Mouse (Mus musculus): ENCODE data around the gene Auts2. TPM values are rescaled to one million over a fixed set of nuclear protein-coding genes. Genes with fewer than 3 reads are reported as not detected.

Auts2 gene
- polyA plus RNA-seq, 1 experiment from 2014 or later, result 17.9 TPM

- Histone ChIP-seq H3K9ac (replicated peaks; ENCODE audit: low read length) (no peak overlapping the region), H3K4me3 (ENCODE audit: low read length) (no peak overlapping the region), H3K27me3 (ENCODE audit: insufficient read depth, low read length) (no peaks in the 10 kb centered on the region), H3K4me1 (ENCODE audit: insufficient read depth, low read length) (peaks cover 9% of the 10 kb centered on the region; the same call in 1 of the 2 replicates), H3K4me2 (replicated peaks; ENCODE audit: low read depth, low read length) (no peak overlapping the region), H3K9me3 (ENCODE audit: low read length) (no peaks in the 10 kb centered on the region), H3K36me3 (ENCODE audit: insufficient read depth, low read length) (no peaks in the 10 kb centered on the region), H3K27ac (ENCODE audit: low read length) (no peak overlapping the region)
- WGBS, result 28% methylated on average over 1 of the region's 1 CpGs
- no peak for ATAC-seq (ENCODE audit: low FRiP score, low TSS enrichment)
Measured at GRCm38 (mm10) chr5:132265015-132265414, 278.1 kb downstream of the Auts2 start.

DNA sequence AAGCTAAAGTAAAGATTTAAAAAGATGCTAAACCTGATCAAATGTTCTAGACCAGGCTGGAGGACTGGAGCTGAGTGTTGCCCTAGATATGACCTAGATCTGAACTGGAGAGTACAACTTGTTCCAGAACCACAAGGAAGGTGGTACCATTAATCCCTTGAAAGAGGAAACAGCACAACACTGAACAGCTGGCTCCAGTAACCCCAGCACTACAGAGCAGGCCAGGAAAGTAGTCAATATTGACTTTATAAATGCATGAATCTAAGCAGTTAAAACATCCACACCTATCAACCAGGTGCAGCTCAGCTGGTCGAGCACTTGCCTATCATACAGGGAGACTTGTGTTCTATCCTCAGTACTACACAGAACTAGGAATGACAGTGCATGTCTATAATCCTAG is 281.4 kb downstream of the Auts2 start:
- Histone ChIP-seq H3K27me3 (ENCODE audit: insufficient read depth, low read length) (no peaks in the 10 kb centered on the region), H3K4me2 (replicated peaks; ENCODE audit: low read depth, low read length) (no peak overlapping the region), H3K9ac (replicated peaks; ENCODE audit: low read length) (no peak overlapping the region), H3K4me3 (ENCODE audit: low read length) (no peak overlapping the region), H3K4me1 (ENCODE audit: insufficient read depth, low read length) (peaks cover 9% of the 10 kb centered on the region; the same call in 1 of the 2 replicates), H3K9me3 (ENCODE audit: low read length) (no peaks in the 10 kb centered on the region), H3K27ac (ENCODE audit: low read length) (no peak overlapping the region), H3K36me3 (ENCODE audit: insufficient read depth, low read length) (no peaks in the 10 kb centered on the region)
- no peak for ATAC-seq (ENCODE audit: low FRiP score, low TSS enrichment)
- WGBS, result 77% methylated on average over 1 of the region's 1 CpGs

DNA sequence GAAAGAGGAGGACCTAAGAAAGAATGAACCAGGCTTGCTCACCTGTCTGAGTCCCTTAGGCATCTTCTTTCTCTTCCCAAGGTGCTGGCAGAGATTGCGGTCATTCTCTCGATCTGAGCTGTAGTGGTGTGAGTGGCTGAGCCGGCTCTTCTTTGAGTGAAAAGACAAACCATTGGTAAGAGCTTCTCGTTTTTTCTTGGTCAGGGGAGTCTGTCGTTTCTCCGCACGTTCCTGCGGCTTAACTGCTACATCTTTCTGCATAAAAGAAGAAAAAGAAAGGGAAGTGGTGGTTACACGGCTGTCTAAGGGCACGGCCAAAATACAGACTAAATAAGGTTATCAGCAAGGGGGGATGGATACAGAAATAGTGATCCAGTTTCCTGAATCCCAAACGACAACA is 284.3 kb downstream of the Auts2 start:
- Histone ChIP-seq H3K36me3 (ENCODE audit: insufficient read depth, low read length) (no peaks in the 10 kb centered on the region), H3K9me3 (ENCODE audit: low read length) (no peaks in the 10 kb centered on the region), H3K4me1 (ENCODE audit: insufficient read depth, low read length) (peaks cover 7% of the 10 kb centered on the region), H3K27me3 (ENCODE audit: insufficient read depth, low read length) (no peaks in the 10 kb centered on the region), H3K4me2 (replicated peaks; ENCODE audit: low read depth, low read length) (no peak overlapping the region), H3K9ac (replicated peaks; ENCODE audit: low read length) (no peak overlapping the region), H3K4me3 (ENCODE audit: low read length) (no peak overlapping the region), H3K27ac (ENCODE audit: low read length) (no peak overlapping the region)
- 91% methylated on average over 11 of the region's 11 CpGs for WGBS
- ATAC-seq (ENCODE audit: low FRiP score, low TSS enrichment), result no peak

GRCm38 (mm10) chr5:132255579-132255978 is 287.6 kb downstream of the Auts2 start:
- no peaks in the 10 kb centered on the region for H3K36me3 ChIP-seq (ENCODE audit: insufficient read depth, low read length)
- H3K4me2 ChIP-seq (replicated peaks; ENCODE audit: low read depth, low read length), result no peak overlapping the region
- WGBS, result 36% methylated on average over 8 of the region's 8 CpGs
- no peaks in the 10 kb centered on the region for H3K27me3 ChIP-seq (ENCODE audit: insufficient read depth, low read length)
- no peak for ATAC-seq (ENCODE audit: low FRiP score, low TSS enrichment)
- H3K4me1 ChIP-seq (ENCODE audit: insufficient read depth, low read length), result peaks cover 11% of the 10 kb centered on the region
- no peak overlapping the region for H3K27ac ChIP-seq (ENCODE audit: low read length)
- H3K9me3 ChIP-seq (ENCODE audit: low read length), result no peaks in the 10 kb centered on the region
- no peak overlapping the region for H3K4me3 ChIP-seq (ENCODE audit: low read length)
- no peak overlapping the region for H3K9ac ChIP-seq (replicated peaks; ENCODE audit: low read length)

DNA sequence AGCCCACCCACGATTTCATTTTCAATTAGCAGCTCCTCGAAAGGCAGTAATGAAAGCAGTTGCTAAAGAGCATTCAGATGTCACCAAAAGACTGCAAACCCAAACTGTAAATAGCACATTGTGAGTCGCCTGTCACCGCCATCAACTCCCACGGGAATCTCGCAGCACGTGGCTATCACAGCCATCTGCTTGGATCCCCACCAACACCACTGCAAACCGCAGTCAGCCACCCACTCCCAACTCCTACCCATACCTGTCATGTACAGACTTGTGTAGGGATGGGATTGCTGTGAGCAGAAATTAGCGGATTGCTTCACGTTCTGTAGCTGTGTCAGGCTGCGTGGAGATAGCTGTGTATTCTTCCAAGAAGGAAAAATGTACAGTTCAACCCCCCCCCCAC is 293.6 kb downstream of the Auts2 start:
- Histone ChIP-seq H3K27me3 (ENCODE audit: insufficient read depth, low read length) (no peaks in the 10 kb centered on the region), H3K4me2 (replicated peaks; ENCODE audit: low read depth, low read length) (no peak overlapping the region), H3K27ac (ENCODE audit: low read length) (no peak overlapping the region), H3K4me3 (ENCODE audit: low read length) (no peak overlapping the region), H3K9ac (replicated peaks; ENCODE audit: low read length) (no peak overlapping the region), H3K36me3 (ENCODE audit: insufficient read depth, low read length) (no peaks in the 10 kb centered on the region), H3K9me3 (ENCODE audit: low read length) (no peaks in the 10 kb centered on the region), H3K4me1 (ENCODE audit: insufficient read depth, low read length) (peaks cover 15% of the 10 kb centered on the region; the same call in 1 of the 2 replicates)
- no peak for ATAC-seq (ENCODE audit: low FRiP score, low TSS enrichment)
- 62% methylated on average over 11 of the region's 11 CpGs for WGBS

- no peaks in the 10 kb centered on the region for H3K36me3 ChIP-seq (ENCODE audit: insufficient read depth, low read length)
- no peak overlapping the region for H3K4me2 ChIP-seq (replicated peaks; ENCODE audit: low read depth, low read length)
- H3K4me3 ChIP-seq (ENCODE audit: low read length), result no peak overlapping the region
- no peaks in the 10 kb centered on the region for H3K9me3 ChIP-seq (ENCODE audit: low read length)
- no peak overlapping the region for H3K27ac ChIP-seq (ENCODE audit: low read length)
- ATAC-seq (ENCODE audit: low FRiP score, low TSS enrichment), result no peak
- no peaks in the 10 kb centered on the region for H3K27me3 ChIP-seq (ENCODE audit: insufficient read depth, low read length)
- H3K9ac ChIP-seq (replicated peaks; ENCODE audit: low read length), result no peak overlapping the region
- peaks cover 15% of the 10 kb centered on the region; the same call in 1 of the 2 replicates for H3K4me1 ChIP-seq (ENCODE audit: insufficient read depth, low read length)
- 45% methylated on average over 7 of the region's 7 CpGs for WGBS
Measured at GRCm38 (mm10) chr5:132248069-132248468, 295.1 kb downstream of the Auts2 start.

GRCm38 (mm10) chr5:132235460-132235859 is 307.7 kb downstream of the Auts2 start:
- H3K27ac ChIP-seq (ENCODE audit: low read length), result no peak overlapping the region
- no peak overlapping the region for H3K4me3 ChIP-seq (ENCODE audit: low read length)
- H3K4me1 ChIP-seq (ENCODE audit: insufficient read depth, low read length), result peaks cover 10% of the 10 kb centered on the region
- H3K27me3 ChIP-seq (ENCODE audit: insufficient read depth, low read length), result no peaks in the 10 kb centered on the region
- H3K9ac ChIP-seq (replicated peaks; ENCODE audit: low read length), result no peak overlapping the region
- H3K9me3 ChIP-seq (ENCODE audit: low read length), result no peaks in the 10 kb centered on the region
- H3K36me3 ChIP-seq (ENCODE audit: insufficient read depth, low read length), result no peaks in the 10 kb centered on the region
- no peak for ATAC-seq (ENCODE audit: low FRiP score, low TSS enrichment)
- H3K4me2 ChIP-seq (replicated peaks; ENCODE audit: low read depth, low read length), result no peak overlapping the region
- 65% methylated on average over 5 of the region's 5 CpGs for WGBS

GRCm38 (mm10) chr5:132234471-132234870 is 308.7 kb downstream of the Auts2 start:
- ATAC-seq (ENCODE audit: low FRiP score, low TSS enrichment), result no peak
- Histone ChIP-seq H3K4me2 (replicated peaks; ENCODE audit: low read depth, low read length) (no peak overlapping the region), H3K36me3 (ENCODE audit: insufficient read depth, low read length) (no peaks in the 10 kb centered on the region), H3K9ac (replicated peaks; ENCODE audit: low read length) (no peak overlapping the region), H3K4me1 (ENCODE audit: insufficient read depth, low read length) (peaks cover 19% of the 10 kb centered on the region), H3K9me3 (ENCODE audit: low read length) (no peaks in the 10 kb centered on the region), H3K27ac (ENCODE audit: low read length) (no peak overlapping the region), H3K27me3 (ENCODE audit: insufficient read depth, low read length) (no peaks in the 10 kb centered on the region), H3K4me3 (ENCODE audit: low read length) (no peak overlapping the region)
- 80% methylated on average over 7 of the region's 7 CpGs for WGBS

GRCm38 (mm10) chr5:132231280-132232047 is 311.7 kb downstream of the Auts2 start:
- WGBS, result 20% methylated on average over 10 of the region's 10 CpGs
- Histone ChIP-seq H3K4me1 (ENCODE audit: insufficient read depth, low read length) (peaks cover 24% of the 10 kb centered on the region), H3K9ac (replicated peaks; ENCODE audit: low read length) (no peak overlapping the region), H3K36me3 (ENCODE audit: insufficient read depth, low read length) (no peaks in the 10 kb centered on the region), H3K4me3 (ENCODE audit: low read length) (no peak overlapping the region), H3K27ac (ENCODE audit: low read length) (no peak overlapping the region), H3K4me2 (replicated peaks; ENCODE audit: low read depth, low read length) (0 out of 2 replicates have a peak overlapping the region, but pooled peaks have one; percentile 0), H3K9me3 (ENCODE audit: low read length) (no peaks in the 10 kb centered on the region), H3K27me3 (ENCODE audit: insufficient read depth, low read length) (no peaks in the 10 kb centered on the region)
- ATAC-seq (ENCODE audit: low FRiP score, low TSS enrichment), result peak; percentile 85

GRCm38 (mm10) chr5:132229644-132230357 is 313.3 kb downstream of the Auts2 start:
- Histone ChIP-seq H3K4me1 (ENCODE audit: insufficient read depth, low read length) (peaks cover 24% of the 10 kb centered on the region), H3K4me2 (replicated peaks; ENCODE audit: low read depth, low read length) (no peak overlapping the region), H3K36me3 (ENCODE audit: insufficient read depth, low read length) (no peaks in the 10 kb centered on the region), H3K9ac (replicated peaks; ENCODE audit: low read length) (no peak overlapping the region), H3K27me3 (ENCODE audit: insufficient read depth, low read length) (no peaks in the 10 kb centered on the region), H3K9me3 (ENCODE audit: low read length) (peaks cover 4% of the 10 kb centered on the region; the same call in 1 of the 2 replicates), H3K4me3 (ENCODE audit: low read length) (no peak overlapping the region), H3K27ac (ENCODE audit: low read length) (no peak overlapping the region)
- 17% methylated on average over 8 of the region's 8 CpGs for WGBS
- ATAC-seq (ENCODE audit: low FRiP score, low TSS enrichment), result peak; percentile 77; the same call in 1 of the 2 replicates

Measured in kidney, embryonic 16.5 days (tissue).